Mouse (Mus musculus) kidney, embryonic 14.5 days (tissue): ENCODE data around the gene Ank3. TPM values are rescaled to one million over a fixed set of nuclear protein-coding genes. Genes with fewer than 3 reads are reported as not detected.

Experiments used
- ATAC-seq: fragments of 200-750 bp; cut with Nextera tagmentation; 2 replicates; pipeline ENCODE4 v1.8.0; 2017; ENCODE audit warnings: moderate number of reproducible peaks, mild to moderate bottlenecking, moderate TSS enrichment, moderate library complexity; ENCODE audit not compliant: low FRiP score, low TSS enrichment
- H3K27ac ChIP-seq: fragments of 300-500 bp; sonication (generic); 2 replicates; pipeline ENCODE4 v1.5.1; 2014; ENCODE audit warnings: low read depth, mild to moderate bottlenecking, low read length, moderate library complexity, mixed read lengths
- H3K27me3 ChIP-seq: fragments of 300-500 bp; sonication (generic); 2 replicates; pipeline ENCODE4 v1.6.1; 2014; ENCODE audit warnings: mild to moderate bottlenecking, low read length; ENCODE audit not compliant: control insufficient read depth, insufficient read depth
- H3K36me3 ChIP-seq: fragments of 300-500 bp; sonication (generic); 2 replicates; pipeline ENCODE4 v1.6.1; 2014; ENCODE audit warnings: low read length, mixed read lengths; ENCODE audit not compliant: control insufficient read depth, insufficient read depth
- H3K4me1 ChIP-seq: fragments of 300-500 bp; sonication (generic); 2 replicates; pipeline ENCODE4 v1.6.1; 2014; ENCODE audit warnings: low read length, mixed read lengths; ENCODE audit not compliant: control insufficient read depth, insufficient read depth
- H3K4me2 ChIP-seq: fragments of 300-500 bp; sonication (generic); replicated peaks from 2 replicates; pipeline ENCODE4 v1.6.1; 2014; ENCODE audit warnings: low read depth, mild to moderate bottlenecking, low read length
- H3K4me3 ChIP-seq: fragments of 300-500 bp; sonication (generic); 2 replicates; pipeline ENCODE4 v1.5.1; 2014; ENCODE audit warnings: mild to moderate bottlenecking, low read length
- H3K9ac ChIP-seq: fragments of 300-500 bp; sonication (generic); 2 replicates; pipeline ENCODE4 v1.6.1; 2014; ENCODE audit warnings: low read depth, mild to moderate bottlenecking, low read length, moderate library complexity
- H3K9me3 ChIP-seq: fragments of 300-500 bp; sonication (generic); 2 replicates; pipeline ENCODE4 v1.6.1; 2016; ENCODE audit warnings: low read length; ENCODE audit not compliant: control insufficient read depth
- WGBS: fragments of 180-500 bp; shearing (Covaris S2); extraction: QIAGEN DNeasy Blood & Tissue Kit; methylation state at CpG from one replicate; pipeline ENCODE4 v1.1.7; 2014; 5-methylcytosine and 5-hydroxymethylcytosine counted together
- polyA plus RNA-seq: library from polyadenylated mRNA; unstranded; fragments of >200 nt; fragmentation: Nextera tagmentation; extraction: Ambion mirVana; gene quantifications from 2 replicates; pipeline ENCODE4 v1.2.1, GENCODE M21; 2014

The Ank3 gene
- polyA plus RNA-seq, 1 experiment from 2014 or later, result 48.9 TPM

- H3K27ac ChIP-seq, result no peak overlapping the region
- H3K9ac ChIP-seq, result no peak overlapping the region
- ATAC-seq, result no peak
These were observed 459.4 kb downstream of the Ank3 start for GRCm38 (mm10) chr10:69858011-69858410.

GRCm38 (mm10) chr10:69858897-69859605 is 460.5 kb downstream of the Ank3 start:
- peaks cover 5% of the 10 kb centered on the region; the same call in 1 of the 2 replicates for H3K4me1 ChIP-seq
- H3K4me2 ChIP-seq, result no peak overlapping the region
- no peaks in the 10 kb centered on the region for H3K36me3 ChIP-seq
- H3K27ac ChIP-seq, result no peak overlapping the region
- no peak overlapping the region for H3K9ac ChIP-seq
- no peak overlapping the region for H3K4me3 ChIP-seq
- ATAC-seq, result no peak
- whole genome bisulfite sequencing, result 35% methylated on average over 4 of the region's 4 CpGs
- H3K27me3 ChIP-seq, result no peaks in the 10 kb centered on the region
- H3K9me3 ChIP-seq, result no peaks in the 10 kb centered on the region

More at GRCm38 (mm10) chr10:69858011-69858410, 459.4 kb downstream of the Ank3 start:
- Histone ChIP-seq H3K36me3 (no peaks in the 10 kb centered on the region), H3K4me1 (peaks cover 5% of the 10 kb centered on the region; the same call in 1 of the 2 replicates), H3K9me3 (no peaks in the 10 kb centered on the region), H3K4me2 (no peak overlapping the region), H3K27me3 (no peaks in the 10 kb centered on the region), H3K4me3 (no peak overlapping the region)
- 86% methylated on average over 9 of the region's 9 CpGs for WGBS

- 80% methylated on average over 7 of the region's 7 CpGs for WGBS
These were observed 461.4 kb downstream of the Ank3 start for GRCm38 (mm10) chr10:69859848-69860479.

GRCm38 (mm10) chr10:69862829-69863228 is 464.3 kb downstream of the Ank3 start:
- no peaks in the 10 kb centered on the region for H3K9me3 ChIP-seq
- H3K4me2 ChIP-seq, result no peak overlapping the region
- no peak overlapping the region for H3K4me3 ChIP-seq
- 45% methylated on average over 8 of the region's 8 CpGs for WGBS
- peaks cover 5% of the 10 kb centered on the region; the same call in 1 of the 2 replicates for H3K4me1 ChIP-seq
- no peak overlapping the region for H3K9ac ChIP-seq
- H3K36me3 ChIP-seq, result no peaks in the 10 kb centered on the region
- no peak overlapping the region for H3K27ac ChIP-seq
- ATAC-seq, result no peak
- no peaks in the 10 kb centered on the region for H3K27me3 ChIP-seq

More at GRCm38 (mm10) chr10:69859848-69860479, 461.4 kb downstream of the Ank3 start:
- H3K4me3 ChIP-seq, result no peak overlapping the region
- H3K4me2 ChIP-seq, result no peak overlapping the region
- H3K9ac ChIP-seq, result no peak overlapping the region
- H3K4me1 ChIP-seq, result peaks cover 5% of the 10 kb centered on the region; the same call in 1 of the 2 replicates
- ATAC-seq, result no peak
- no peaks in the 10 kb centered on the region for H3K27me3 ChIP-seq
- no peaks in the 10 kb centered on the region for H3K36me3 ChIP-seq
- no peaks in the 10 kb centered on the region for H3K9me3 ChIP-seq
- no peak overlapping the region for H3K27ac ChIP-seq

- 10% methylated on average over 5 of the region's 5 CpGs for WGBS
- H3K9me3 ChIP-seq, result no peaks in the 10 kb centered on the region
- H3K27ac ChIP-seq, result no peak overlapping the region
- no peaks in the 10 kb centered on the region for H3K4me1 ChIP-seq
- H3K27me3 ChIP-seq, result no peaks in the 10 kb centered on the region
- H3K4me2 ChIP-seq, result no peak overlapping the region
- H3K36me3 ChIP-seq, result no peaks in the 10 kb centered on the region; the same call in 1 of the 2 replicates
- no peak overlapping the region for H3K9ac ChIP-seq
- no peak overlapping the region for H3K4me3 ChIP-seq
- no peak for ATAC-seq
These were observed 471.8 kb downstream of the Ank3 start for GRCm38 (mm10) chr10:69870348-69870747.

GRCm38 (mm10) chr10:69870947-69871346 is 472.4 kb downstream of the Ank3 start:
- Histone ChIP-seq H3K9me3 (no peaks in the 10 kb centered on the region), H3K4me3 (no peak overlapping the region), H3K4me2 (no peak overlapping the region), H3K4me1 (no peaks in the 10 kb centered on the region), H3K9ac (no peak overlapping the region), H3K36me3 (no peaks in the 10 kb centered on the region; the same call in 1 of the 2 replicates), H3K27ac (no peak overlapping the region), H3K27me3 (no peaks in the 10 kb centered on the region)
- WGBS, result 88% methylated on average over 14 of the region's 14 CpGs
- ATAC-seq, result no peak

- H3K36me3 ChIP-seq, result no peaks in the 10 kb centered on the region; the same call in 1 of the 2 replicates
- H3K4me2 ChIP-seq, result no peak overlapping the region
- WGBS, result 67% methylated on average over 10 of the region's 10 CpGs
- H3K9ac ChIP-seq, result no peak overlapping the region
- H3K9me3 ChIP-seq, result no peaks in the 10 kb centered on the region
- no peak overlapping the region for H3K27ac ChIP-seq
- no peak for ATAC-seq
- no peaks in the 10 kb centered on the region for H3K27me3 ChIP-seq
- no peaks in the 10 kb centered on the region for H3K4me1 ChIP-seq
- H3K4me3 ChIP-seq, result no peak overlapping the region
These were observed 473.7 kb downstream of the Ank3 start for GRCm38 (mm10) chr10:69872182-69872741.

- no peak overlapping the region for H3K27ac ChIP-seq
- H3K4me1 ChIP-seq, result no peaks in the 10 kb centered on the region
- no peak overlapping the region for H3K9ac ChIP-seq
- H3K27me3 ChIP-seq, result no peaks in the 10 kb centered on the region
- no peak overlapping the region for H3K4me2 ChIP-seq
- no peaks in the 10 kb centered on the region for H3K9me3 ChIP-seq
- 91% methylated on average over 5 of the region's 5 CpGs for WGBS
- H3K4me3 ChIP-seq, result no peak overlapping the region
- H3K36me3 ChIP-seq, result no peaks in the 10 kb centered on the region; the same call in 1 of the 2 replicates
- no peak for ATAC-seq
These were observed 474.3 kb downstream of the Ank3 start for GRCm38 (mm10) chr10:69872892-69873291.

GRCm38 (mm10) chr10:69874806-69875205 is 476.2 kb downstream of the Ank3 start:
- Histone ChIP-seq H3K27me3 (no peaks in the 10 kb centered on the region), H3K4me1 (no peaks in the 10 kb centered on the region), H3K4me3 (no peak overlapping the region), H3K9ac (no peak overlapping the region), H3K36me3 (no peaks in the 10 kb centered on the region; the same call in 1 of the 2 replicates), H3K9me3 (no peaks in the 10 kb centered on the region), H3K27ac (no peak overlapping the region), H3K4me2 (no peak overlapping the region)
- no peak for ATAC-seq
- 89% methylated on average over 14 of the region's 14 CpGs for WGBS
